Mouse (Mus musculus) liver, embryonic 12.5 days (tissue): Measurements from ENCODE around the gene Plekha6. TPM values are rescaled to one million over a fixed set of nuclear protein-coding genes. Genes with fewer than 3 reads are reported as not detected.

Experiments
- ATAC-seq: fragments of 200-750 bp; cut with Nextera tagmentation; 2 replicates; pipeline ENCODE4 v1.8.0; 2017; ENCODE audit warnings: moderate number of reproducible peaks, mild to moderate bottlenecking, moderate library complexity
- H3K27ac ChIP-seq: fragments of 300-500 bp; sonication (generic); 2 replicates; pipeline ENCODE4 v1.5.1; 2016; ENCODE audit warnings: mild to moderate bottlenecking
- H3K27me3 ChIP-seq: fragments of 300-500 bp; sonication (generic); replicated peaks from 2 replicates; pipeline ENCODE4 v1.6.1; 2016; ENCODE audit warnings: mild to moderate bottlenecking, moderate library complexity
- H3K36me3 ChIP-seq: fragments of 300-500 bp; sonication (generic); 2 replicates; pipeline ENCODE4 v1.6.1; 2016; ENCODE audit warnings: mild to moderate bottlenecking, moderate library complexity
- H3K4me1 ChIP-seq: fragments of 300-500 bp; sonication (generic); 2 replicates; pipeline ENCODE4 v1.6.1; 2016
- H3K4me2 ChIP-seq: fragments of 300-500 bp; sonication (generic); 2 replicates; pipeline ENCODE4 v1.6.1; 2016; ENCODE audit warnings: mild to moderate bottlenecking, moderate library complexity
- H3K4me3 ChIP-seq: fragments of 300-500 bp; sonication (generic); 2 replicates; pipeline ENCODE4 v1.5.1; 2016; ENCODE audit warnings: mild to moderate bottlenecking, moderate library complexity
- H3K9ac ChIP-seq: fragments of 300-500 bp; sonication (generic); 2 replicates; pipeline ENCODE4 v1.6.1; 2016; ENCODE audit warnings: mild to moderate bottlenecking, moderate library complexity
- H3K9me3 ChIP-seq: fragments of 300-500 bp; sonication (generic); replicated peaks from 2 replicates; pipeline ENCODE4 v1.6.1; 2016; ENCODE audit warnings: mild to moderate bottlenecking, moderate library complexity
- WGBS: fragments of 180-500 bp; shearing (Covaris S2); methylation state at CpG from one replicate; pipeline ENCODE4 v1.1.7; 2016; ENCODE audit not compliant: insufficient replicate concordance; 5-methylcytosine and 5-hydroxymethylcytosine counted together
- polyA plus RNA-seq: library from polyadenylated mRNA; unstranded; fragments of >200 nt; fragmentation: Nextera tagmentation; extraction: Ambion mirVana; gene quantifications from 2 replicates; pipeline ENCODE4 v1.2.1, GENCODE M21; 2016

The Plekha6 gene
- polyA plus RNA-seq, 1 experiment from 2014 or later = 2.2 TPM

GRCm38 (mm10) chr1:133171357-133171756 is 7.3 kb downstream of the Plekha6 start:
- Histone ChIP-seq H3K4me2 (no peak overlapping the region), H3K9ac (no peak overlapping the region), H3K27me3 (peaks cover 82% of the 10 kb centered on the region), H3K9me3 (no peaks in the 10 kb centered on the region), H3K4me1 (peaks cover 6% of the 10 kb centered on the region), H3K4me3 (no peak overlapping the region), H3K36me3 (no peaks in the 10 kb centered on the region), H3K27ac (no peak overlapping the region)
- no peak for ATAC-seq
- WGBS = 71% methylated on average over 9 of the region's 9 CpGs

- H3K4me3 ChIP-seq = no peak overlapping the region
- no peaks in the 10 kb centered on the region for H3K9me3 ChIP-seq
- peaks cover 6% of the 10 kb centered on the region; the same call in 1 of the 2 replicates for H3K4me1 ChIP-seq
- peaks cover 70% of the 10 kb centered on the region for H3K27me3 ChIP-seq
- 52% methylated on average over 6 of the region's 6 CpGs for WGBS
- no peaks in the 10 kb centered on the region for H3K36me3 ChIP-seq
- no peak overlapping the region for H3K9ac ChIP-seq
- no peak overlapping the region for H3K27ac ChIP-seq
- no peak overlapping the region for H3K4me2 ChIP-seq
- ATAC-seq = no peak
Measured at GRCm38 (mm10) chr1:133175150-133175549, 11.1 kb downstream of the Plekha6 start.

- Histone ChIP-seq H3K27ac (no peak overlapping the region), H3K27me3 (peaks cover 72% of the 10 kb centered on the region), H3K9me3 (no peaks in the 10 kb centered on the region), H3K4me2 (no peak overlapping the region), H3K36me3 (no peaks in the 10 kb centered on the region), H3K4me3 (no peak overlapping the region), H3K9ac (no peak overlapping the region), H3K4me1 (peaks cover 22% of the 10 kb centered on the region)
- 30% methylated on average over 8 of the region's 8 CpGs for WGBS
- ATAC-seq = no peak
Measured at GRCm38 (mm10) chr1:133177480-133178172, 13.6 kb downstream of the Plekha6 start.

- Histone ChIP-seq H3K27me3 (peaks cover 73% of the 10 kb centered on the region), H3K27ac (no peak overlapping the region)
- WGBS = 62% methylated on average over 11 of the region's 11 CpGs
Measured at GRCm38 (mm10) chr1:133178732-133179440, 14.9 kb downstream of the Plekha6 start.

GRCm38 (mm10) chr1:133181072-133182015 is 17.3 kb downstream of the Plekha6 start:
- 4% methylated on average over 31 of the region's 31 CpGs for WGBS
- no peak overlapping the region for H3K27ac ChIP-seq
- peak; percentile 46; the same call in 1 of the 2 replicates for ATAC-seq

More at GRCm38 (mm10) chr1:133178732-133179440, 14.9 kb downstream of the Plekha6 start:
- H3K9me3 ChIP-seq = no peaks in the 10 kb centered on the region
- H3K36me3 ChIP-seq = no peaks in the 10 kb centered on the region
- no peak overlapping the region for H3K4me2 ChIP-seq
- H3K4me3 ChIP-seq = no peak overlapping the region
- peaks cover 27% of the 10 kb centered on the region for H3K4me1 ChIP-seq
- ATAC-seq = no peak
- H3K9ac ChIP-seq = no peak overlapping the region

GRCm38 (mm10) chr1:133182016-133182705 is 18.2 kb downstream of the Plekha6 start:
- H3K27me3 ChIP-seq = peaks cover 59% of the 10 kb centered on the region
- H3K27ac ChIP-seq = no peak overlapping the region
- H3K9ac ChIP-seq = no peak overlapping the region; the same call in 1 of the 2 replicates
- peak overlapping the region; percentile 38 for H3K4me3 ChIP-seq
- 4% methylated on average over 25 of the region's 25 CpGs for WGBS
- peaks cover 27% of the 10 kb centered on the region for H3K4me1 ChIP-seq
- H3K4me2 ChIP-seq = peak overlapping the region; percentile 48
- H3K36me3 ChIP-seq = no peaks in the 10 kb centered on the region
- peak; percentile 32; the same call in 1 of the 2 replicates for ATAC-seq
- no peaks in the 10 kb centered on the region for H3K9me3 ChIP-seq

More at GRCm38 (mm10) chr1:133181072-133182015, 17.3 kb downstream of the Plekha6 start:
- Histone ChIP-seq H3K4me1 (peaks cover 27% of the 10 kb centered on the region), H3K9me3 (no peaks in the 10 kb centered on the region), H3K4me3 (peak overlapping the region; percentile 33), H3K36me3 (no peaks in the 10 kb centered on the region), H3K4me2 (peak overlapping the region; percentile 48), H3K9ac (no peak overlapping the region), H3K27me3 (peaks cover 61% of the 10 kb centered on the region)

- Histone ChIP-seq H3K27ac (no peak overlapping the region), H3K27me3 (peaks cover 60% of the 10 kb centered on the region), H3K4me2 (peak overlapping the region; percentile 48), H3K9ac (no peak overlapping the region; the same call in 1 of the 2 replicates), H3K4me1 (peaks cover 25% of the 10 kb centered on the region), H3K4me3 (peak overlapping the region; percentile 38), H3K9me3 (no peaks in the 10 kb centered on the region), H3K36me3 (no peaks in the 10 kb centered on the region)
- WGBS = 4% methylated on average over 16 of the region's 16 CpGs
- no peak for ATAC-seq
Measured at GRCm38 (mm10) chr1:133182706-133183095, 18.7 kb downstream of the Plekha6 start.

GRCm38 (mm10) chr1:133183141-133183925 is 19.3 kb downstream of the Plekha6 start:
- Histone ChIP-seq H3K4me2 (peak overlapping the region; percentile 48; the same call in 1 of the 2 replicates), H3K27ac (no peak overlapping the region), H3K36me3 (no peaks in the 10 kb centered on the region), H3K4me1 (peaks cover 21% of the 10 kb centered on the region), H3K9ac (no peak overlapping the region), H3K9me3 (no peaks in the 10 kb centered on the region), H3K4me3 (no peak overlapping the region), H3K27me3 (peaks cover 61% of the 10 kb centered on the region)
- ATAC-seq = no peak
- 41% methylated on average over 16 of the region's 16 CpGs for WGBS

- H3K9me3 ChIP-seq = no peaks in the 10 kb centered on the region
- no peaks in the 10 kb centered on the region for H3K4me1 ChIP-seq
- WGBS = 37% methylated on average over 4 of the region's 4 CpGs
- no peak overlapping the region for H3K4me3 ChIP-seq
- H3K27ac ChIP-seq = no peak overlapping the region
- H3K36me3 ChIP-seq = no peaks in the 10 kb centered on the region
- H3K27me3 ChIP-seq = peaks cover 25% of the 10 kb centered on the region
- no peak for ATAC-seq
- no peak overlapping the region for H3K9ac ChIP-seq
- H3K4me2 ChIP-seq = no peak overlapping the region
Measured at GRCm38 (mm10) chr1:133187948-133188680, 24.1 kb downstream of the Plekha6 start.

- no peaks in the 10 kb centered on the region for H3K9me3 ChIP-seq
- H3K4me3 ChIP-seq = no peak overlapping the region
- no peaks in the 10 kb centered on the region for H3K36me3 ChIP-seq
- no peak overlapping the region for H3K9ac ChIP-seq
- WGBS = 68% methylated on average over 8 of the region's 8 CpGs
- no peaks in the 10 kb centered on the region for H3K4me1 ChIP-seq
- H3K27me3 ChIP-seq = peaks cover 21% of the 10 kb centered on the region
- ATAC-seq = no peak
- no peak overlapping the region for H3K27ac ChIP-seq
- H3K4me2 ChIP-seq = no peak overlapping the region
Measured at GRCm38 (mm10) chr1:133188719-133189118, 24.7 kb downstream of the Plekha6 start.
